Mouse (Mus musculus) cerebellum, adult 2 months (tissue): ENCODE data around the gene Slc39a8. TPM values are rescaled to one million over a fixed set of nuclear protein-coding genes. Genes with fewer than 3 reads are reported as not detected.

ENCODE experiments used
- DNase-seq, 2 experiments: peaks; one replicate each; pipeline ENCODE4 v3.0.0; 2021
- H3K27ac ChIP-seq: fragments of 200-500 bp; 2 replicates; pipeline ENCODE4 v1.5.1; 2012; ENCODE audit warnings: low read length, control low read depth, inconsistent platforms; ENCODE audit not compliant: insufficient read depth
- H3K27me3 ChIP-seq: fragments of 200-500 bp; 2 replicates; pipeline ENCODE4 v1.6.1; 2012; ENCODE audit warnings: inconsistent platforms, mild to moderate bottlenecking, low read length, moderate library complexity; ENCODE audit not compliant: control insufficient read depth, insufficient read depth
- H3K4me1 ChIP-seq: fragments of 200-500 bp; 2 replicates; pipeline ENCODE4 v1.6.1; 2011; ENCODE audit warnings: low read length; ENCODE audit not compliant: control insufficient read depth, insufficient read depth
- H3K4me3 ChIP-seq: fragments of 200-500 bp; replicated peaks from 2 replicates; pipeline ENCODE3; 2011; ENCODE audit warnings: mild to moderate bottlenecking, low read depth, low read length, control low read depth; ENCODE audit not compliant: insufficient read depth
- CTCF ChIP-seq: fragments of 200-500 bp; IDR thresholded peaks from 2 replicates; pipeline ENCODE4 v1.5.1; 2011; ENCODE audit warnings: low read depth, mild to moderate bottlenecking, control low read depth, low read length, moderate library complexity, borderline replicate concordance; ENCODE audit not compliant: insufficient read depth
- POLR2A ChIP-seq: fragments of 200-500 bp; IDR thresholded peaks from 2 replicates; pipeline ENCODE4 v1.6.1; 2011; ENCODE audit warnings: low read length, control low read depth, borderline replicate concordance; ENCODE audit not compliant: insufficient read depth
- WGBS: fragments of 180-500 bp; shearing (Covaris S2); methylation state at CpG from one replicate; pipeline ENCODE4 v1.1.7; 2018; 5-methylcytosine and 5-hydroxymethylcytosine counted together
- polyA plus RNA-seq: library from polyadenylated mRNA; depleted of rRNA; stranded (reverse); fragments of >200 nt; gene quantifications from 2 replicates; pipeline ENCODE4 v1.2.3, GENCODE M21; 2012; rRNA removed

Gene Slc39a8
- polyA plus RNA-seq, 1 experiment = 3.2 TPM

- 86% methylated on average over 4 of the region's 4 CpGs for WGBS
- TF ChIP-seq CTCF (no peak), POLR2A (no peak)
- Histone ChIP-seq H3K4me1 (no peaks in the 10 kb centered on the region), H3K27ac (no peak overlapping the region), H3K4me3 (no peak overlapping the region), H3K27me3 (no peaks in the 10 kb centered on the region)
- DNase-seq = no peak
These were observed 103.1 kb downstream of the Slc39a8 start for GRCm38 (mm10) chr3:135928184-135928583.

GRCm38 (mm10) chr3:135937455-135937854 lies 112.4 kb downstream of the Slc39a8 start:
- H3K4me1 ChIP-seq = no peaks in the 10 kb centered on the region
- H3K27me3 ChIP-seq = no peaks in the 10 kb centered on the region
- no peak for TF ChIP-seq CTCF
- no peak for TF ChIP-seq POLR2A
- no peak for DNase-seq
- no peak overlapping the region for H3K27ac ChIP-seq
- 77% methylated on average over 2 of the region's 2 CpGs for WGBS
- H3K4me3 ChIP-seq = no peak overlapping the region

Other genes starting within 250 kb of the Slc39a8 start
- gene Nfkb1, start 133.7 kb upstream of the Slc39a8 start, polyA plus RNA-seq = 32.7 and 33.1 TPM in 2 replicates